Mouse (Mus musculus) midbrain, postnatal 0 days (tissue): ENCODE measurements around the gene Hist1h4d. TPM values are rescaled to one million over a fixed set of nuclear protein-coding genes. Genes with fewer than 3 reads are reported as not detected.
A peak's percentile ranks its signal among the peaks of the same experiment; 100 is the strongest.
"Not testable (repeated sequence)": the region's sequence is repeated elsewhere in the genome, so short reads cannot be mapped to it uniquely, and the experiment has no call there.

Source experiments
- ATAC-seq: fragments of 200-750 bp; cut with Nextera tagmentation; 2 replicates; pipeline ENCODE4 v1.8.0; 2017; ENCODE audit warnings: moderate number of reproducible peaks, mild to moderate bottlenecking, moderate TSS enrichment, moderate library complexity; ENCODE audit not compliant: low FRiP score
- DNase-seq: peaks from one replicate; pipeline ENCODE4 v3.0.0-alpha.2; 2015; ENCODE audit warnings: low spot score
- H3K27ac ChIP-seq: fragments of 300-500 bp; sonication (generic); 2 replicates; pipeline ENCODE4 v1.5.1; 2014; ENCODE audit warnings: low read depth, mild to moderate bottlenecking, low read length, mixed read lengths
- H3K27me3 ChIP-seq: fragments of 300-500 bp; sonication (generic); 2 replicates; pipeline ENCODE4 v1.6.1; 2014; ENCODE audit warnings: low read length, control low read depth, mixed read lengths; ENCODE audit not compliant: insufficient read depth
- H3K36me3 ChIP-seq: fragments of 300-500 bp; sonication (generic); 2 replicates; pipeline ENCODE4 v1.6.1; 2014; ENCODE audit warnings: low read length, control low read depth, mixed read lengths; ENCODE audit not compliant: insufficient read depth
- H3K4me1 ChIP-seq: fragments of 300-500 bp; sonication (generic); 2 replicates; pipeline ENCODE4 v1.6.1; 2014; ENCODE audit warnings: mild to moderate bottlenecking, control low read depth, antibody characterized with exemption, low read length, mixed read lengths; ENCODE audit not compliant: insufficient read depth
- H3K4me2 ChIP-seq: fragments of 300-500 bp; sonication (generic); 2 replicates; pipeline ENCODE4 v1.6.1; 2014; ENCODE audit warnings: low read depth, mild to moderate bottlenecking, low read length, mixed read lengths; ENCODE audit not compliant: poor library complexity, severe bottlenecking
- H3K4me3 ChIP-seq: fragments of 300-500 bp; sonication (generic); 2 replicates; pipeline ENCODE4 v1.5.1; 2014; ENCODE audit warnings: low read depth, mild to moderate bottlenecking, low read length, moderate library complexity
- H3K9ac ChIP-seq: fragments of 300-500 bp; sonication (generic); replicated peaks from 2 replicates; pipeline ENCODE4 v1.6.1; 2014; ENCODE audit warnings: mild to moderate bottlenecking, low read length, moderate library complexity, mixed read lengths; ENCODE audit not compliant: poor library complexity, severe bottlenecking
- H3K9me3 ChIP-seq: fragments of 300-500 bp; sonication (generic); 2 replicates; pipeline ENCODE4 v1.6.1; 2016; ENCODE audit warnings: low read length, control low read depth
- CTCF ChIP-seq: IDR thresholded peaks from 2 replicates; pipeline ENCODE4 v1.5.1; 2016; ENCODE audit warnings: antibody characterized with exemption, mild to moderate bottlenecking
- WGBS: fragments of 180-500 bp; shearing (Covaris S2); extraction: QIAGEN DNeasy Blood & Tissue Kit; methylation state at CpG from one replicate; pipeline ENCODE4 v1.1.7; 2014; 5-methylcytosine and 5-hydroxymethylcytosine counted together
- polyA plus RNA-seq: library from polyadenylated mRNA; unstranded; fragments of >200 nt; fragmentation: Nextera tagmentation; extraction: Ambion mirVana; gene quantifications from 2 replicates; pipeline ENCODE4 v1.2.1, GENCODE M21; 2015
- total RNA-seq: library from RNA; depleted of rRNA; stranded (reverse); fragments of >200 nt; gene quantifications from 2 replicates; pipeline ENCODE4 v1.2.3, GENCODE M21; 2014

Hist1h4d gene
- total and polyA plus RNA-seq, 2 experiments from 2014 or later, result 18.0 to 1,141 TPM

DNA sequence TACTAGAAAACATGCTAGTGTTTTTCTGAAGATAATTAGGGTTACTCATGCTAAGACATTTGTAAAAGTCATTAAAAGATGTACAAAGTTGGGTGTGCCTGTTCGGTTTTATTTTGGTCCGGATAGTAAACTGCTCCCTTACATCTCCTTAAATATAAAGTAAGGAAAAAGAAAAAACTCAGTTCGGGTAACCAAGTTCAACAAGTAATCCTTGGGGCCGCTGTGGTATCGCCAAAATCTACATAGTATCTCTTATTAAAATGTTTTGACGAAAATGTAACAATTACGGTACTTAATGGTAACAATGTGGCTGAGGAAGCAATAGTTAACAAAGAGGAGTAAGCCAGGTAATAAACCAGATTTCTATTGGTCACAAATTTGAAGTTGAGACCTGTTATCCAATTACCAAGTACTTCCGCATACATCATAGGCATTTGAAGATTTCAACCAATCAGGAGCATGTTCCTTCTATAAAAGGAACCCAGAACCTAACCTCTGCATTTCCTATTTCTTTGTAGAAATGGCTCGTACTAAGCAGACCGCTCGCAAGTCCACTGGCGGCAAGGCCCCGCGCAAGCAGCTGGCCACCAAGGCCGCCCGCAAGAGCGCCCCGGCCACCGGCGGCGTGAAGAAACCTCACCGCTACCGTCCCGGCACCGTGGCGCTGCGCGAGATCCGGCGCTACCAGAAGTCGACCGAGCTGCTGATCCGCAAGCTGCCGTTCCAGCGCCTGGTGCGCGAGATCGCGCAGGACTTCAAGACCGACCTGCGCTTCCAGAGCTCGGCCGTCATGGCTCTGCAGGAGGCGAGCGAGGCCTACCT is 37.2 kb upstream of the Hist1h4d start, which contains the start of gene Hist1h3f:
TSS of gene Hist1h3f (plus strand) at position 88 of the 822 bp plus-strand sequence.
- Histone ChIP-seq H3K27me3 (no peaks in the 10 kb centered on the region), H3K9me3 (no peaks in the 10 kb centered on the region), H3K4me3 (peak within 1 kb of the TSS; percentile 45), H3K9ac (peak within 1 kb of the TSS; percentile 48; the same call in 1 of the 2 replicates), H3K4me1 (no peaks in the 10 kb centered on the region), H3K36me3 (no peaks in the 10 kb centered on the region), H3K4me2 (peak within 1 kb of the TSS; percentile 65), H3K27ac (peak within 1 kb of the TSS; percentile 75)
- under 1% methylated on average over 24 of the region's 45 CpGs for WGBS
- DNase-seq (peak; percentile 98), ATAC-seq (peak; percentile 96)
- TF ChIP-seq CTCF, result no peak

DNA sequence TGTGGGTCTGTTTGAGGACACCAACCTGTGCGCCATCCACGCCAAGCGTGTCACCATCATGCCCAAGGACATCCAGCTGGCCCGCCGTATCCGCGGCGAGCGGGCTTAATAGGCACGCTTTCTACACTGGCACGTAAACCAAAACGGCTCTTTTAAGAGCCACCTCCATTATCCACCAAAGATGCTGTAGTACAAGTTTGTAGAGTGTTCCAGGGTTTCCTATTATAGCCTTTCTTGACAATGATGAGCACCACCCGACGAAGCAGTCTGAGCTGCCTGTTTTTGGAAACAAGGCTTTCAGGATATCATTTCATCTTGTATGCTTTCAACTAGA is 36.6 kb upstream of the Hist1h4d start:
- H3K9me3 ChIP-seq, ATAC-seq, H3K4me1 ChIP-seq, H3K36me3 ChIP-seq, H3K9ac ChIP-seq, H3K27ac ChIP-seq, H3K27me3 ChIP-seq, DNase-seq: not testable (repeated sequence)
- Histone ChIP-seq H3K4me2 (peak overlapping the region; percentile 36; the same call in 1 of the 2 replicates), H3K4me3 (peak overlapping the region; percentile 45)
- 0% methylated on average over 8 of the region's 14 CpGs for WGBS

DNA sequence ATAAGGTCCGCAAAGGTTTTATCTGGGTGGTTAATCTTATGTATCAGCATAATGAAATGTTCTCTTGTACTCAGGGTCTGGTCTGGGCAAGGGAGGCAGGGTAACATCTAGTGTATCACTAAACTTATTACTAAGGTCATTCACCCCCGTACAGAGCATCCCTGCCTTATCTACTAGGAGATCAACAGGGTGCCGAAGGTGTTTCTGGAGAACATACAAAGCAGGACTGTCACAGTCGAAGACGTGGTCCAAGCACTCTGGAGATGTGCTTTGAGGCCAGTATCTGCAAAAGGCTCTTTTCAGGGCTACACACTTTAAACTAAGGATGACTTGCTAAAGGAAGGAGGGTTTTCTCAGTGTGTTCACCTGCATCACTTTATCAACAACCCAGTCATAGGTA is 34.7 kb upstream of the Hist1h4d start:
- no peak overlapping the region for H3K9ac ChIP-seq
- H3K4me1 ChIP-seq, result 0 out of 2 replicates have a peak, but pooled peaks cover 4% of the 10 kb centered on the region
- DNase-seq (no peak), ATAC-seq (no peak)
- 76% methylated on average over 5 of the region's 5 CpGs for WGBS
- H3K4me3 ChIP-seq, result no peak overlapping the region
- no peak for TF ChIP-seq CTCF
- no peaks in the 10 kb centered on the region for H3K9me3 ChIP-seq
- no peaks in the 10 kb centered on the region for H3K36me3 ChIP-seq
- H3K27ac ChIP-seq, result no peak overlapping the region
- no peak overlapping the region for H3K4me2 ChIP-seq
- no peaks in the 10 kb centered on the region for H3K27me3 ChIP-seq

DNA sequence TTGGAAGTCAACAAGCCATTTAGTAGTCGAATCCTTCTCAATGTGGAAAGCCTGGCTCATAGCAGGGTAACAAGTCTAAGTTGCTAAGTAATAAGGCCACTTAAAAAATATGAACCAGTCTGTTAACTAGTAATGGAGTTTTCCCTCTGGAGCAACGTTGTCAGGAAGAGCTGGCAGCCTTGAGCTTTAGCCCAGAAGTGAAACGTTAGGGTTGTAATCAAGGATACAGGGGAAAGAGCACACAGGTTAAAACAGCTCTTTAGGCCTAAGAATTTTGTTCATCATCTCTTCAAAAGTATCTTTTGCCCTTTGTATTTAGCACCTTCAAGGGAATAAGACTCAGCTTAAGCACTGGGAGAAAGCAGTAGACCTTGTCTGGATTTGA is 30.6 kb upstream of the Hist1h4d start:
- DNase-seq, result no peak
- WGBS, result 7% methylated on average over 3 of the region's 3 CpGs
- Histone ChIP-seq H3K9ac (peak overlapping the region; percentile 39), H3K9me3 (no peaks in the 10 kb centered on the region), H3K27me3 (no peaks in the 10 kb centered on the region), H3K36me3 (no peaks in the 10 kb centered on the region), H3K4me3 (peak overlapping the region; percentile 42), H3K4me1 (peaks cover 7% of the 10 kb centered on the region; the same call in 1 of the 2 replicates), H3K4me2 (peak overlapping the region; percentile 59), H3K27ac (peak overlapping the region; percentile 77; the same call in 1 of the 2 replicates)
- no peak for TF ChIP-seq CTCF
- no peak for ATAC-seq

DNA sequence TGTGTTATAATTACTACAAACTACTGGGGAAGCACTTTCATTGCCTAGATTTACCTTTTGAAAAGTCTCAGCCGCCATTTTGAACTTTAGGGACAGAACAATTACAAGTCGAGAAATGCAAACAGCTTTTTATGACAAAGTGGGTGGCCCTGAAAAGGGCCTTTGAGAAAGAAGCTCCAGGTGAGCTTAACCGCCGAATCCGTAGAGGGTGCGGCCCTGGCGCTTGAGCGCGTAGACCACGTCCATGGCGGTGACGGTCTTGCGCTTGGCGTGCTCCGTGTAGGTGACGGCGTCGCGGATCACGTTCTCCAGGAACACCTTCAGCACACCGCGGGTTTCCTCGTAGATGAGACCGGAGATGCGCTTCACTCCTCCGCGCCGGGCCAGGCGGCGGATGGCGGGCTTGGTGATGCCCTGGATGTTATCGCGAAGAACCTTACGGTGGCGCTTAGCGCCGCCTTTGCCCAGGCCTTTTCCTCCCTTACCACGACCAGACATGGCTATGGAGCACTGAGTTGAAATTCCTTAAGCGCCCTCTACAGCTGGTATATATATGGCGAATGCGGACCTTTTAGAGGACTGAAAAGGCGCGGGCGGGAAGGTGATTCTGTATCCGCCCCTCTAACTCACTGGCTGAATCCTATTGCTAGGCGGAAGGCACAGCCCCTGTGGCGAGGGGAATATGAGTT is 30.1 kb upstream of the Hist1h4d start, which contains the start of gene Hist1h4f:
TSS of gene Hist1h4f (minus strand) at position 503 of the 689 bp plus-strand sequence.
- H3K4me1 ChIP-seq, H3K27me3 ChIP-seq, H3K9me3 ChIP-seq, H3K36me3 ChIP-seq: not testable (repeated sequence)
- Histone ChIP-seq H3K4me2 (peak within 1 kb of the TSS; percentile 59), H3K4me3 (peak within 1 kb of the TSS; percentile 42), H3K9ac (peak within 1 kb of the TSS; percentile 39), H3K27ac (peak within 1 kb of the TSS; percentile 77; the same call in 1 of the 2 replicates)
- under 1% methylated on average over 42 of the region's 47 CpGs for WGBS
- peak; percentile 74 for TF ChIP-seq CTCF
- DNase-seq (peak; percentile 97), ATAC-seq (peak; percentile 92)
